Mouse (Mus musculus): ENCODE data around the gene Lpin2. TPM values are rescaled to one million over a fixed set of nuclear protein-coding genes. Genes with fewer than 3 reads are reported as not detected.

Gene Lpin2
- polyA plus RNA-seq, 1 experiment from 2014 or later = 48.0 TPM

- DNase-seq (ENCODE audit: extremely low spot score, low spot score) = no peak
- WGBS = 89% methylated on average over 6 of the region's 6 CpGs
- Histone ChIP-seq H3K27ac (no peak overlapping the region), H3K9me3 (peaks cover 9% of the 10 kb centered on the region; the same call in 1 of the 2 replicates), H3K36me3 (replicated peaks) (peaks cover 27% of the 10 kb centered on the region), H3K4me1 (peaks cover 5% of the 10 kb centered on the region), H3K4me3 (no peak overlapping the region), H3K27me3 (ENCODE audit: poor library complexity, severe bottlenecking) (no peaks in the 10 kb centered on the region)
Observed at GRCm38 (mm10) chr17:71211962-71212646, 29.7 kb downstream of the Lpin2 start.

GRCm38 (mm10) chr17:71213666-71214065 lies 31.3 kb downstream of the Lpin2 start:
- no peak overlapping the region for H3K4me3 ChIP-seq
- H3K9me3 ChIP-seq = peaks cover 10% of the 10 kb centered on the region; the same call in 1 of the 2 replicates
- 89% methylated on average over 1 of the region's 1 CpGs for WGBS
- DNase-seq (ENCODE audit: extremely low spot score, low spot score) = no peak
- no peaks in the 10 kb centered on the region for H3K27me3 ChIP-seq (ENCODE audit: poor library complexity, severe bottlenecking)
- peaks cover 5% of the 10 kb centered on the region for H3K4me1 ChIP-seq
- H3K36me3 ChIP-seq (replicated peaks) = peaks cover 33% of the 10 kb centered on the region
- H3K27ac ChIP-seq = no peak overlapping the region

GRCm38 (mm10) chr17:71214514-71215240 lies 32.3 kb downstream of the Lpin2 start:
- H3K4me3 ChIP-seq = no peak overlapping the region
- peaks cover 7% of the 10 kb centered on the region; the same call in 1 of the 2 replicates for H3K9me3 ChIP-seq
- H3K27ac ChIP-seq = no peak overlapping the region
- no peak for DNase-seq (ENCODE audit: extremely low spot score, low spot score)
- no peaks in the 10 kb centered on the region for H3K27me3 ChIP-seq (ENCODE audit: poor library complexity, severe bottlenecking)
- peaks cover 40% of the 10 kb centered on the region for H3K36me3 ChIP-seq (replicated peaks)
- peaks cover 5% of the 10 kb centered on the region for H3K4me1 ChIP-seq
- 92% methylated on average over 17 of the region's 17 CpGs for WGBS

GRCm38 (mm10) chr17:71215241-71215839 lies 33.0 kb downstream of the Lpin2 start:
- WGBS = 93% methylated on average over 2 of the region's 2 CpGs

GRCm38 (mm10) chr17:71216263-71216662 lies 33.9 kb downstream of the Lpin2 start:
- Histone ChIP-seq H3K4me1 (peaks cover 5% of the 10 kb centered on the region), H3K27ac (no peak overlapping the region), H3K36me3 (replicated peaks) (peaks cover 48% of the 10 kb centered on the region), H3K4me3 (no peak overlapping the region), H3K9me3 (peaks cover 7% of the 10 kb centered on the region; the same call in 1 of the 2 replicates), H3K27me3 (ENCODE audit: poor library complexity, severe bottlenecking) (no peaks in the 10 kb centered on the region)
- DNase-seq (ENCODE audit: extremely low spot score, low spot score) = no peak
- WGBS = 95% methylated on average over 2 of the region's 2 CpGs

More at GRCm38 (mm10) chr17:71215241-71215839, 33.0 kb downstream of the Lpin2 start:
- no peak for DNase-seq (ENCODE audit: extremely low spot score, low spot score)
- H3K36me3 ChIP-seq (replicated peaks) = peaks cover 41% of the 10 kb centered on the region
- H3K27me3 ChIP-seq (ENCODE audit: poor library complexity, severe bottlenecking) = no peaks in the 10 kb centered on the region
- no peak overlapping the region for H3K4me3 ChIP-seq
- H3K27ac ChIP-seq = no peak overlapping the region
- H3K4me1 ChIP-seq = peaks cover 5% of the 10 kb centered on the region
- H3K9me3 ChIP-seq = peaks cover 7% of the 10 kb centered on the region; the same call in 1 of the 2 replicates

GRCm38 (mm10) chr17:71217111-71217685 lies 34.8 kb downstream of the Lpin2 start:
- no peak for DNase-seq (ENCODE audit: extremely low spot score, low spot score)
- 89% methylated on average over 5 of the region's 5 CpGs for WGBS

GRCm38 (mm10) chr17:71221383-71221782 lies 39.0 kb downstream of the Lpin2 start:
- Histone ChIP-seq H3K36me3 (replicated peaks) (peaks cover 59% of the 10 kb centered on the region), H3K27ac (no peak overlapping the region), H3K4me3 (no peak overlapping the region), H3K9me3 (peaks cover 7% of the 10 kb centered on the region; the same call in 1 of the 2 replicates), H3K4me1 (no peaks in the 10 kb centered on the region), H3K27me3 (ENCODE audit: poor library complexity, severe bottlenecking) (no peaks in the 10 kb centered on the region)
- WGBS = 91% methylated on average over 3 of the region's 3 CpGs
- no peak for DNase-seq (ENCODE audit: extremely low spot score, low spot score)

More at GRCm38 (mm10) chr17:71217111-71217685, 34.8 kb downstream of the Lpin2 start:
- H3K4me1 ChIP-seq = peaks cover 5% of the 10 kb centered on the region
- no peak overlapping the region for H3K27ac ChIP-seq
- no peak overlapping the region for H3K4me3 ChIP-seq
- peaks cover 50% of the 10 kb centered on the region for H3K36me3 ChIP-seq (replicated peaks)
- peaks cover 7% of the 10 kb centered on the region; the same call in 1 of the 2 replicates for H3K9me3 ChIP-seq
- no peaks in the 10 kb centered on the region for H3K27me3 ChIP-seq (ENCODE audit: poor library complexity, severe bottlenecking)

GRCm38 (mm10) chr17:71223676-71224075 lies 41.3 kb downstream of the Lpin2 start:
- no peaks in the 10 kb centered on the region for H3K9me3 ChIP-seq
- H3K27ac ChIP-seq = no peak overlapping the region
- 90% methylated on average over 5 of the region's 5 CpGs for WGBS
- H3K36me3 ChIP-seq (replicated peaks) = peaks cover 46% of the 10 kb centered on the region
- no peak overlapping the region for H3K4me3 ChIP-seq
- no peak for DNase-seq (ENCODE audit: extremely low spot score, low spot score)
- H3K27me3 ChIP-seq (ENCODE audit: poor library complexity, severe bottlenecking) = no peaks in the 10 kb centered on the region
- no peaks in the 10 kb centered on the region for H3K4me1 ChIP-seq

- DNase-seq (ENCODE audit: extremely low spot score, low spot score) = no peak
- WGBS = 77% methylated on average over 2 of the region's 2 CpGs
- peaks cover 45% of the 10 kb centered on the region for H3K36me3 ChIP-seq (replicated peaks)
- no peaks in the 10 kb centered on the region for H3K9me3 ChIP-seq
- H3K4me1 ChIP-seq = no peaks in the 10 kb centered on the region
- no peaks in the 10 kb centered on the region for H3K27me3 ChIP-seq (ENCODE audit: poor library complexity, severe bottlenecking)
- no peak overlapping the region for H3K4me3 ChIP-seq
- no peak overlapping the region for H3K27ac ChIP-seq
Observed at GRCm38 (mm10) chr17:71224521-71224920, 42.2 kb downstream of the Lpin2 start.

- Histone ChIP-seq H3K27me3 (ENCODE audit: poor library complexity, severe bottlenecking) (no peaks in the 10 kb centered on the region), H3K27ac (no peak overlapping the region), H3K4me3 (no peak overlapping the region), H3K9me3 (no peaks in the 10 kb centered on the region), H3K4me1 (no peaks in the 10 kb centered on the region), H3K36me3 (replicated peaks) (peaks cover 51% of the 10 kb centered on the region)
- WGBS = 31% methylated on average over 5 of the region's 5 CpGs
- no peak for DNase-seq (ENCODE audit: extremely low spot score, low spot score)
Observed at GRCm38 (mm10) chr17:71225091-71225490, 42.7 kb downstream of the Lpin2 start.

GRCm38 (mm10) chr17:71227128-71227895 lies 45.0 kb downstream of the Lpin2 start:
- Histone ChIP-seq H3K36me3 (replicated peaks) (peaks cover 57% of the 10 kb centered on the region), H3K4me3 (no peak overlapping the region), H3K4me1 (no peaks in the 10 kb centered on the region), H3K27ac (no peak overlapping the region), H3K9me3 (no peaks in the 10 kb centered on the region), H3K27me3 (ENCODE audit: poor library complexity, severe bottlenecking) (no peaks in the 10 kb centered on the region)
- 91% methylated on average over 9 of the region's 9 CpGs for WGBS
- DNase-seq (ENCODE audit: extremely low spot score, low spot score) = no peak

- H3K9me3 ChIP-seq = no peaks in the 10 kb centered on the region
- no peak for DNase-seq (ENCODE audit: extremely low spot score, low spot score)
- H3K27ac ChIP-seq = no peak overlapping the region
- no peaks in the 10 kb centered on the region for H3K4me1 ChIP-seq
- no peak overlapping the region for H3K4me3 ChIP-seq
- H3K27me3 ChIP-seq (ENCODE audit: poor library complexity, severe bottlenecking) = no peaks in the 10 kb centered on the region
- peaks cover 67% of the 10 kb centered on the region for H3K36me3 ChIP-seq (replicated peaks)
- WGBS = 94% methylated on average over 7 of the region's 7 CpGs
Observed at GRCm38 (mm10) chr17:71228651-71229050, 46.3 kb downstream of the Lpin2 start.

Data from forebrain, embryonic 10.5 days (tissue).